In genomic region chr13:23538249-23538648, GRCm38 (mm10) we compare ENCODE assay signal across 19 mouse cellular contexts. TPM values are rescaled to one million over a fixed set of nuclear protein-coding genes. Genes with fewer than 3 reads are reported as not detected.
DNase-seq lines count a peak whose midpoint lies in the region; ATAC-seq and TF ChIP-seq lines count a peak whose summit lies in the region.
"Had no signal": no experiment of that assay in that cellular context is flagged by ENCODE, and none has a peak within 500 bp of the region (broad histone marks: within the 10 kb centered on the region; RNA-seq: fewer than 3 reads in every experiment).

No protein-coding gene starts in this region.

- TF ChIP-seq POLR2A in lung, adult 2 months (IDR thresholded peaks at IDR 0.05; ENCODE audit: borderline replicate concordance, extremely low read depth, low read depth, low read length) = no peak

- H3K27ac ChIP-seq in forebrain, embryonic 11.5 days (ENCODE audit: low read depth, low read length) = no peak overlapping the region
- no peak overlapping the region for H3K27ac ChIP-seq in forebrain, embryonic 14.5 days (ENCODE audit: low read depth, low read length)
- H3K27ac ChIP-seq in embryonic facial prominence, embryonic 10.5 days (replicated peaks) = peak overlapping the region; percentile 66
- peak overlapping the region; percentile 100 for H3K27ac ChIP-seq in liver, embryonic 12.5 days
- H3K27ac ChIP-seq: heart, embryonic 15.5 days; hindbrain, embryonic 15.5 days; neural tube, embryonic 12.5 days had no signal

- no peaks in the 10 kb centered on the region for H3K36me3 ChIP-seq in forebrain, embryonic 11.5 days (ENCODE audit: control insufficient read depth, insufficient read depth, low read length)
- H3K36me3 ChIP-seq in forebrain, embryonic 14.5 days (ENCODE audit: control insufficient read depth, insufficient read depth, low read length) = no peaks in the 10 kb centered on the region
- no peaks in the 10 kb centered on the region for H3K36me3 ChIP-seq in embryonic facial prominence, embryonic 10.5 days (replicated peaks)
- H3K36me3 ChIP-seq in liver, embryonic 12.5 days = no peaks in the 10 kb centered on the region
- H3K36me3 ChIP-seq: G1E; heart, embryonic 15.5 days; hindbrain, embryonic 15.5 days; neural tube, embryonic 12.5 days had no signal

- no peak overlapping the region for H3K9ac ChIP-seq in forebrain, embryonic 11.5 days (ENCODE audit: low read length)
- H3K9ac ChIP-seq in forebrain, embryonic 14.5 days (ENCODE audit: low read length) = no peak overlapping the region
- peak overlapping the region; percentile 86 for H3K9ac ChIP-seq in liver, embryonic 12.5 days
- H3K9ac ChIP-seq: heart, embryonic 15.5 days; hindbrain, embryonic 15.5 days; neural tube, embryonic 12.5 days had no signal

- H3K4me1 ChIP-seq in forebrain, embryonic 11.5 days (replicated peaks; ENCODE audit: control insufficient read depth, insufficient read depth, low read length) = no peaks in the 10 kb centered on the region; the same call in none of the 2 replicates
- peaks cover 10% of the 10 kb centered on the region; the same call in 1 of the 2 replicates for H3K4me1 ChIP-seq in forebrain, embryonic 14.5 days (ENCODE audit: control insufficient read depth, insufficient read depth, low read length)
- H3K4me1 ChIP-seq in embryonic facial prominence, embryonic 10.5 days = peaks cover 31% of the 10 kb centered on the region
- peaks cover 37% of the 10 kb centered on the region for H3K4me1 ChIP-seq in liver, embryonic 12.5 days
- peaks cover 2% of the 10 kb centered on the region; the same call in 1 of the 2 replicates for H3K4me1 ChIP-seq in lung, adult 2 months (ENCODE audit: control insufficient read depth, insufficient read depth, low read length)

- H3K9me3 ChIP-seq in forebrain, embryonic 11.5 days (ENCODE audit: control insufficient read depth, low read length) = no peaks in the 10 kb centered on the region
- no peaks in the 10 kb centered on the region for H3K9me3 ChIP-seq in forebrain, embryonic 14.5 days (replicated peaks; ENCODE audit: control insufficient read depth, low read length)
- no peaks in the 10 kb centered on the region for H3K9me3 ChIP-seq in embryonic facial prominence, embryonic 10.5 days
- H3K9me3 ChIP-seq in liver, embryonic 12.5 days (replicated peaks) = no peaks in the 10 kb centered on the region
- H3K9me3 ChIP-seq: G1E; heart, embryonic 15.5 days; hindbrain, embryonic 15.5 days; neural tube, embryonic 12.5 days had no signal

- DNase-seq in forebrain, embryonic 11.5 days (ENCODE audit: low spot score) = peak; percentile 46
- no peak for DNase-seq in forebrain, embryonic 14.5 days (ENCODE audit: low spot score)
- DNase-seq in A20 (ENCODE audit: low read depth, low spot score) = peak; percentile 40
- no peak for DNase-seq in embryonic facial prominence, embryonic 10.5 days (ENCODE audit: low spot score)
- DNase-seq in lung, adult 2 months = no peak
- no peak for DNase-seq in embryo, embryonic 9.5 days (ENCODE audit: extremely low spot score)
- DNase-seq in layer of hippocampus, adult 11-12 months (ENCODE audit: low spot score) = no peak
- DNase-seq: adrenal gland, adult 2 months; cerebellum, adult 2 months; heart, adult 18-20 months; kidney, adult 18-20 months; lung, adult 18-20 months; midbrain, embryonic 14.5 days had no signal

- no peak overlapping the region for H3K4me2 ChIP-seq in forebrain, embryonic 11.5 days (ENCODE audit: low read depth, low read length, severe bottlenecking)
- no peak overlapping the region for H3K4me2 ChIP-seq in forebrain, embryonic 14.5 days (ENCODE audit: low read length)
- peak overlapping the region; percentile 76 for H3K4me2 ChIP-seq in liver, embryonic 12.5 days
- H3K4me2 ChIP-seq: heart, embryonic 15.5 days; hindbrain, embryonic 15.5 days had no signal

- H3K4me3 ChIP-seq in forebrain, embryonic 11.5 days (ENCODE audit: low read depth, low read length) = no peak overlapping the region
- H3K4me3 ChIP-seq in forebrain, embryonic 14.5 days (ENCODE audit: low read depth, low read length) = no peak overlapping the region
- peak overlapping the region; percentile 35; the same call in 1 of the 2 replicates for H3K4me3 ChIP-seq in embryonic facial prominence, embryonic 10.5 days
- H3K4me3 ChIP-seq in liver, embryonic 12.5 days = peak overlapping the region; percentile 1; the same call in 1 of the 2 replicates
- H3K4me3 ChIP-seq in lung, adult 2 months (replicated peaks; ENCODE audit: extremely low read depth, low read depth, low read length) = no peak overlapping the region
- H3K4me3 ChIP-seq: heart, embryonic 15.5 days; hindbrain, embryonic 15.5 days; neural tube, embryonic 12.5 days had no signal

- TF ChIP-seq CTCF in lung, adult 2 months (IDR thresholded peaks at IDR 0.05; ENCODE audit: insufficient read depth, low read length) = no peak

- 77% methylated on average over 5 of the region's 5 CpGs for WGBS in forebrain, embryonic 11.5 days
- 77% methylated on average over 5 of the region's 5 CpGs for WGBS in forebrain, embryonic 14.5 days
- WGBS in embryonic facial prominence, embryonic 10.5 days = 81% methylated on average over 5 of the region's 5 CpGs
- 73% methylated on average over 5 of the region's 5 CpGs for WGBS in liver, embryonic 12.5 days (ENCODE audit: insufficient replicate concordance)
- 81% methylated on average over 5 of the region's 5 CpGs for WGBS in lung, adult 2 months

- ATAC-seq in forebrain, embryonic 11.5 days (replicated peaks; ENCODE audit: low FRiP score) = no peak
- ATAC-seq in forebrain, embryonic 14.5 days = no peak
- no peak for ATAC-seq in liver, embryonic 12.5 days

- no peaks in the 10 kb centered on the region for H3K27me3 ChIP-seq in forebrain, embryonic 11.5 days (ENCODE audit: control insufficient read depth, insufficient read depth, low read length)
- H3K27me3 ChIP-seq in forebrain, embryonic 14.5 days (replicated peaks; ENCODE audit: control insufficient read depth, insufficient read depth, low read length) = no peaks in the 10 kb centered on the region
- no peaks in the 10 kb centered on the region for H3K27me3 ChIP-seq in embryonic facial prominence, embryonic 10.5 days (replicated peaks; ENCODE audit: low read depth, poor library complexity, severe bottlenecking)
- H3K27me3 ChIP-seq in liver, embryonic 12.5 days (replicated peaks) = no peaks in the 10 kb centered on the region
- H3K27me3 ChIP-seq: heart, embryonic 15.5 days; hindbrain, embryonic 15.5 days; neural tube, embryonic 12.5 days had no signal

RNA-seq across cellular contexts. Expression of gene Hist1h3g, which starts 3.0 kb away (rescaled TPM):
- 5.2 and 5.7 TPM in 2 replicates for polyA plus RNA-seq in forebrain, embryonic 11.5 days (2014; fragmentation: Nextera tagmentation; extraction: Ambion mirVana)
- polyA plus RNA-seq in forebrain, embryonic 14.5 days (2014; fragmentation: Nextera tagmentation; extraction: Ambion mirVana) = 2.2 and 5.3 TPM in 2 replicates
- polyA plus RNA-seq in embryonic facial prominence, embryonic 10.5 days (2016; fragmentation: Nextera tagmentation; extraction: Ambion mirVana) = 6.5 and 7.7 TPM in 2 replicates
- 12.9 and 16.3 TPM in 2 replicates for polyA plus RNA-seq in liver, embryonic 12.5 days (2016; fragmentation: Nextera tagmentation; extraction: Ambion mirVana)
- 2.1 and 2.3 TPM in 2 replicates for polyA plus RNA-seq in lung, adult 2 months (2012; rRNA removed)
- polyA plus RNA-seq: cerebellum, adult 2 months; macrophage had no signal

RNA-seq across cellular contexts. Expression of gene Hist1h2af, which starts 4.5 kb away (rescaled TPM):
- 7.7 and 9.3 TPM in 2 replicates for polyA plus RNA-seq in forebrain, embryonic 11.5 days (2014; fragmentation: Nextera tagmentation; extraction: Ambion mirVana)
- 1.9 and 4.4 TPM in 2 replicates for polyA plus RNA-seq in forebrain, embryonic 14.5 days (2014; fragmentation: Nextera tagmentation; extraction: Ambion mirVana)
- polyA plus RNA-seq in embryonic facial prominence, embryonic 10.5 days (2016; fragmentation: Nextera tagmentation; extraction: Ambion mirVana) = 4.8 and 5.5 TPM in 2 replicates
- 7.8 and 13.9 TPM in 2 replicates for polyA plus RNA-seq in liver, embryonic 12.5 days (2016; fragmentation: Nextera tagmentation; extraction: Ambion mirVana)
- 28.7 and 47.1 TPM in 2 replicates for polyA plus RNA-seq in lung, adult 2 months (2012; rRNA removed)
- polyA plus RNA-seq: macrophage had no signal

RNA-seq across cellular contexts. Expression of gene Hist1h2bh, which starts 4.9 kb away (rescaled TPM):
- polyA plus RNA-seq in forebrain, embryonic 11.5 days (2014; fragmentation: Nextera tagmentation; extraction: Ambion mirVana) = 0.85 and 1.2 TPM in 2 replicates
- 0.30 and 0.32 TPM in 2 replicates for polyA plus RNA-seq in forebrain, embryonic 14.5 days (2014; fragmentation: Nextera tagmentation; extraction: Ambion mirVana)
- polyA plus RNA-seq in embryonic facial prominence, embryonic 10.5 days (2016; fragmentation: Nextera tagmentation; extraction: Ambion mirVana) = 1.1 TPM in 2 replicates
- polyA plus RNA-seq in liver, embryonic 12.5 days (2016; fragmentation: Nextera tagmentation; extraction: Ambion mirVana) = 1.4 and 1.5 TPM in 2 replicates
- 0.66 and 0.87 TPM in 2 replicates for polyA plus RNA-seq in lung, adult 2 months (2012; rRNA removed)

RNA-seq across cellular contexts. Expression of gene Hist1h3f, which starts 5.6 kb away (rescaled TPM):
- 0.92 and 1.4 TPM in 2 replicates for polyA plus RNA-seq in forebrain, embryonic 11.5 days (2014; fragmentation: Nextera tagmentation; extraction: Ambion mirVana)
- polyA plus RNA-seq in forebrain, embryonic 14.5 days (2014; fragmentation: Nextera tagmentation; extraction: Ambion mirVana) = 0.62 and 0.89 TPM in 2 replicates
- polyA plus RNA-seq in embryonic facial prominence, embryonic 10.5 days (2016; fragmentation: Nextera tagmentation; extraction: Ambion mirVana) = 0.97 and 1.2 TPM in 2 replicates
- 1.3 and 1.6 TPM in 2 replicates for polyA plus RNA-seq in liver, embryonic 12.5 days (2016; fragmentation: Nextera tagmentation; extraction: Ambion mirVana)
- polyA plus RNA-seq in lung, adult 2 months (2012; rRNA removed) = 1.3 and 1.7 TPM in 2 replicates
- polyA plus RNA-seq: macrophage had no signal

RNA-seq across cellular contexts. Expression of gene Hist1h4h, which starts 7.4 kb away (rescaled TPM):
- 2.0 and 4.9 TPM in 2 replicates for polyA plus RNA-seq in forebrain, embryonic 11.5 days (2014; fragmentation: Nextera tagmentation; extraction: Ambion mirVana)
- 4.3 and 7.1 TPM in 2 replicates for polyA plus RNA-seq in forebrain, embryonic 14.5 days (2014; fragmentation: Nextera tagmentation; extraction: Ambion mirVana)
- polyA plus RNA-seq in embryonic facial prominence, embryonic 10.5 days (2016; fragmentation: Nextera tagmentation; extraction: Ambion mirVana) = 2.7 and 3.0 TPM in 2 replicates
- polyA plus RNA-seq in liver, embryonic 12.5 days (2016; fragmentation: Nextera tagmentation; extraction: Ambion mirVana) = 4.4 and 4.7 TPM in 2 replicates
- 27.1 and 28.0 TPM in 2 replicates for polyA plus RNA-seq in lung, adult 2 months (2012; rRNA removed)

Comparison
In these comparisons a context has a peak if more than half of its experiments do, and no peak if none do; other contexts are left out.
1. DNase-seq: peak in forebrain, embryonic 11.5 days (single experiment) and A20 (single experiment); none in forebrain, embryonic 14.5 days (single experiment), embryonic facial prominence, embryonic 10.5 days (single experiment), lung, adult 2 months (single experiment), embryo, embryonic 9.5 days (single experiment) and layer of hippocampus, adult 11-12 months (single experiment).
2. H3K27ac ChIP-seq: peak in embryonic facial prominence, embryonic 10.5 days (single experiment) and liver, embryonic 12.5 days (single experiment); none in forebrain, embryonic 11.5 days (single experiment) and forebrain, embryonic 14.5 days (single experiment).
3. H3K4me3 ChIP-seq: peak in embryonic facial prominence, embryonic 10.5 days (single experiment) and liver, embryonic 12.5 days (single experiment); none in forebrain, embryonic 11.5 days (single experiment), forebrain, embryonic 14.5 days (single experiment) and lung, adult 2 months (single experiment).